Mouse (Mus musculus) activated CD4-positive, CD25-positive, alpha-beta regulatory T cell, adult 4 months (primary cell): ENCODE results near the gene Cygb. TPM values are rescaled to one million over a fixed set of nuclear protein-coding genes. Genes with fewer than 3 reads are reported as not detected.
"Not testable (repeated sequence)": the region's sequence is repeated elsewhere in the genome, so short reads cannot be mapped to it uniquely, and the experiment has no call there.

ENCODE experiments used
- ATAC-seq: one replicate; pipeline ENCODE4 v1.8.0; 2017
- polyA plus RNA-seq, 2 experiments: library from polyadenylated mRNA; unstranded; fragments of 100-300 nt; shearing (Covaris generic); gene quantifications; one replicate each; pipeline ENCODE4 v1.2.1; 2017

The Cygb gene
- polyA plus RNA-seq, 2 experiments from 2014 or later = not detected

DNA sequence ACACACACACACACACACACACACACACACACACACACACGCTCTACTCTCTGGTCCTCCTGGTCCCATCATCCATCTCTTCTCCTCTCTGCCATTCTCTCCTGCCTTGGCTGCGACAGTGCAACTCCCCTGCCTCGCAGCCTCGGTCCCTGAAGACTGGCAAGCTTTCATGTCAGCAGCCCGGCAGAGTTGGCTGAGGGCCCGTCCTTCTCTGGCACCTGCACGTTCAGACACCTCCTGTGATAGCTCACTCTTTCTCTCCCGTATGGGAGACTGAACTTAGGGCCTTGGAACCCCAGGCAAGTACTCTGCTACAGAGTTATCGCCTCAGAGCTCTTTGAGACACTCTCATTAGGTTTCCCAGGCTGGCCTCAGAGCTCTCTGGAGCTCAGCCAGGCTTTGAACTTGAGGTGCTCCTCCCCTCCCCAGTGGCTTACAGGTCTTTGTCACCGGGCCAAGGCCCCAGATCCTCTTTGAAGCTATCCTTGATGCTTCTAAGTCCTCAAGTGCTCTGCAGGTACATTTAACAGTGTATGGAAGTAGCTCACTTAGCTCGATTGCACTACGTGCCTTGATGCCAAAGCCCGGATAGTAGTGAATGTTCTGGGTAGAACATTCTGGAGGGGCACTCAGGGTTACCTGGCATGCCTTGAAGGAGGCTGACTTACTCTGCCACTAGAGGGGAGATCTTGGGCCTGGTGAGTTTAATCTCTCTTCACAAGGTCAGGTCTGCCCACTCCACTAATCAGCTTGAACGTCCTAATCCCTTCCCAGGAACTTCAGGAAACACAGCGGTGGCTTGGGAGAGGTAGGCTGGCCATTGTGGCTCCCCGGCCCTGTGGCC lies 2.5 kb upstream of the Cygb start:
- ATAC-seq = no peak

GRCm38 (mm10) chr11:116653709-116654221 lies 348 bp downstream of the Cygb start:
- no peak for ATAC-seq

- ATAC-seq = no peak
Measured at GRCm38 (mm10) chr11:116653234-116653633, 879 bp downstream of the Cygb start, which contains the start of gene Prcd. TSS of gene Prcd (plus strand) at chr11:116653534.

- ATAC-seq = no peak
Measured at GRCm38 (mm10) chr11:116652330-116653098, 1.6 kb downstream of the Cygb start.

GRCm38 (mm10) chr11:116651339-116651738 lies 2.8 kb downstream of the Cygb start:
- no peak for ATAC-seq

GRCm38 (mm10) chr11:116650811-116651210 lies 3.3 kb downstream of the Cygb start:
- ATAC-seq = no peak

- ATAC-seq = no peak
Measured at GRCm38 (mm10) chr11:116649711-116650337, 4.3 kb downstream of the Cygb start.

- no peak for ATAC-seq
Measured at GRCm38 (mm10) chr11:116648976-116649375, 5.1 kb downstream of the Cygb start.

DNA sequence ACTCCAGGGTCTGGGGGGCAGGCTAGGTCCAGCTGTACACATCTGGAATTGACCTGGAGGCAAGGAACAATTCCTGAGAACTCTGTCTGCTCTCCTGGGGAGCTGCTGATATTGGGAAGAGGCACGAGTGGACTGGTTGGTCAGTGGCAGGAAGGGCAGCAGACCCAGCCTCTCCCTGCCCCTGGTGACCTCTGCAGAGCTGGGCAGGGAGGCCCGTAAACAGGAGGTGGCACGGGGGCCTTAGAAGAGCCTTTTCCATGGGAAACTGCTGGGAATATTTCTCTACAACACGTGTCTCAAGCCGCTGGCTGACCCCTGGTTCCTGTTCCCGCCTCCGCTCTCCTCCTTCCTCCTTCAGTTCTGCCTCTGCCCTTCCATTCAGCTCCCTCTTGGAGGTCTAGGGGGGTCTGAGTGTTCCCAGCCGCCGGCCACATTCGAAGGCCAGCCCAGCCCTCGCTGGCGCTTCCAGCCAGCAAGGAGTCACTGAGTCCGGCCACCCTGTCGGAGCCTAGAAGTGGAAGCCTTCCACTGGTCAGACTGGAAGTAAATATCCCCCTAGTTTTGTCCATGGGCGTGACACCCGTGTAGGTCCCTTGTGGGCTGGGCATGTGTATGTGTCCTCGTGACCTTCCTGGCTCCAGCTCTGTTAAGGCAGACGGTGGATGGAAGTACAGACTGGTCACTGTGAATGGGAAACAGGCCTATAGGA lies 5.7 kb downstream of the Cygb start:
- ATAC-seq = no peak

DNA sequence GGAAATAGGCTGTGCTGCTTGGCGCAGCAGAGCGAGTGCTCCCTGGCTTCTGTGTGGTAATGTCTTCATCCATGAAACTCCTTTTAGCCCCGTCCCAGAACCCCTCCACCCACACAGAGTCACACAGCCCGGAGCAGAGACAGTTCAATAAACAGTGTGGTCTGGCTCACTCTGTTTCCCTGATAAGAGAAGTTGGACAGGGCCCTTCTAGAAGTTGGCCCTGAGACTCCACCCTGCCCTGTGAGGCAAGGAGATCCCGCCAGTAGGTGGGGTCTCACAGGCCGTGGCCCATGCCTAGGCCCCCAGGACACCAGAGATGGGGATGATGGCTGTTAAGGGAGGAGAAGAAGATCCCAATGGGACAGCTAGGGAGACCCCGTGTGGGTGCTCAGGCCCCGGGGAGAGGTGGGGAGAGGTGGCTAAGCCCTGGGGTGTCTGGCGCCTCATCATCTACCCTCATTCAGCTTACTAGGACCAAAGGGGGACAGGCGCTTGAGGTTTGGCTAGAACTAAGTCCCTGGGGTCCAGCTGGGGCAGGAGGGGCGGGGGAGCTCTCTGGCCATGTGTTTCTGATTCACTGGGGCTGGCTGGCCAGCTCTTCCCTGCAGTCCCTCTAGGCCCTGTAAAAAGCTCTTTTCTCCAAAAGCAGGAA lies 6.6 kb downstream of the Cygb start:
- ATAC-seq = no peak

GRCm38 (mm10) chr11:116646771-116647170 lies 7.3 kb downstream of the Cygb start:
- no peak for ATAC-seq

DNA sequence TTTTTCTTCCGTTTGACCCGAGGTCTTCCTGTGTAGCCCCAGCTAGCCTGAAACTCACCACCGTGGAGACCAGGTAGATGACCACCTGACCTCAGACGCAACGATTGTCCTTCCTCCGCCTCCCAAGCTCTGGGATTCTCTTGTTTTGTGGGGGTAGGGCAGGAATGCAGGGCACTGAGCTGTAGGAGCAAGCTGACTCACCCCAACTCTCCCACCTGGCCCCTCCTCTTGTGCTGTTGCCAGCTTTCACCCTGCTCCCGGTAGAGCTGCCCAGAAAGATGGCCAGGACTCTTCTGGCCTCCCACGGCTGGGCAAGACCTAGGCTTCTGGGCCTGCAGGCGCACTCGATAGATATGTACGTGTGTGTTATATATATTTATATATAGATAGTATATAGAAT lies 8.0 kb downstream of the Cygb start:
- no peak for ATAC-seq

- no peak for ATAC-seq
Measured at GRCm38 (mm10) chr11:116645446-116646110, 8.5 kb downstream of the Cygb start.

DNA sequence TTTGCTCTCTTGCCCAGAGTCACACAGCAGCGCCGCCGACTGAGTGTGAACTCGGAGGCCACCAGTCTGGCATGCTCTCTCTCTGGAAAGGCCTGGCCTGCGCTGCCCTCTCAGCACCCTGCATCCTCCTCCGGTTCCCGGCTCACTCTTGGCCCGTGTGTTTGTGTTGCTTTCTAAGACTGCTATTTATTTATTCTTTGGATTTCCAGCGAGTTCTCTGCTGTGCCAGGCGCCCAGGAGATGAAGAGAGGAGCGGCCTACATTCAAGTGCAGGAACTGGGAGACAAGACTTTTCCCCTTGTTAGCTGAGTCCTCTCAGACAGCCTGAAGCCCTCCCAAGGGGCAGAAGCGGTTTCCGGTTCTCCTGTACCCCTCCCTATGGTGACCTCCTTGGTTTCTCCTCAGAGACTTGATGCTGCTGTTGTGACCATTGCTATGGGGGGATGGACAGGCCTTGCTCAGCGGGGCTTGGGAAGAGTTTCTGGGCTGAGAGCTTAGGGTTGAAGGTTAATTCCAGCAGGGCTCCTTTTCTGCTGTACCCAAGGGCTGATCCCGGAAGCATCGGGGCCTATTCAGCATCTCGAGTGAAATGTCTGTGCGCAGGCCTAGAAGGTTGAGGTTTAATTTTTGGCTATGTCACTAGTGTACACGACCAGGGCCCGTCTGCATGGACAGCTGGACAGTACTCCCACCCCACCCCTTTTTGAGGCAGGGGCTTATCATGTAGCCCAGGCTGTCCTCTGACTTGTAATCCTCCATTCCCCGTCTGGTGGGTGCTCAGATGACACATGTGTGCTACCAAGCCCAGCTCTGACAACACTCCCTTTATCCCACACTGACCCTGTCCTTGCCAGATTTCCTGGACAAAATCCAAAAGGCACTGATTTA lies 9.6 kb downstream of the Cygb start:
- no peak for ATAC-seq

- no peak for ATAC-seq
Measured at GRCm38 (mm10) chr11:116643579-116644224, 10.4 kb downstream of the Cygb start.

- ATAC-seq = no peak
Measured at GRCm38 (mm10) chr11:116642681-116643578, 11.2 kb downstream of the Cygb start.

- ATAC-seq = no peak
Measured at GRCm38 (mm10) chr11:116641731-116642130, 12.4 kb downstream of the Cygb start.

GRCm38 (mm10) chr11:116641168-116641567 lies 12.9 kb downstream of the Cygb start:
- no peak for ATAC-seq

DNA sequence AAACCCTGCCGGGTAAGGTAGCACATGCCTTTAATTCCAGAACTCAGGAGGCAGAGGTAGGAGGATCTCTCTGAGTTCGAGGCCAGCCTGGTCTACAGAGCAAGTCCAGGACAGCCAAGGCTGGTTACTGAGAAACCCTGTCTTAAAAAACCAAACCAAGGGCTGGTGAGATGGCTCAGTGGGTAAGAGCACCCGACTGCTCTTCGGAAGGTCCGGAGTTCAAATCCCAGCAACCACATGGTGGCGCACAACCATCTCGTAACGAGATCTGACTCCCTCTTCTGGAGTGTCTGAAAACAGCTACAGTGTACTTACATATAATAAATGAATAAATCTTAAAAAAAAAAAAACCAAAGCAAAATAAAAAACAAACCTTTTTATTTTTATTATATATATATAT lies 17.5 kb downstream of the Cygb start:
- ATAC-seq = not testable (repeated sequence)
